ENCODE assay signal across 19 mouse cellular contexts in the genomic region with DNA sequence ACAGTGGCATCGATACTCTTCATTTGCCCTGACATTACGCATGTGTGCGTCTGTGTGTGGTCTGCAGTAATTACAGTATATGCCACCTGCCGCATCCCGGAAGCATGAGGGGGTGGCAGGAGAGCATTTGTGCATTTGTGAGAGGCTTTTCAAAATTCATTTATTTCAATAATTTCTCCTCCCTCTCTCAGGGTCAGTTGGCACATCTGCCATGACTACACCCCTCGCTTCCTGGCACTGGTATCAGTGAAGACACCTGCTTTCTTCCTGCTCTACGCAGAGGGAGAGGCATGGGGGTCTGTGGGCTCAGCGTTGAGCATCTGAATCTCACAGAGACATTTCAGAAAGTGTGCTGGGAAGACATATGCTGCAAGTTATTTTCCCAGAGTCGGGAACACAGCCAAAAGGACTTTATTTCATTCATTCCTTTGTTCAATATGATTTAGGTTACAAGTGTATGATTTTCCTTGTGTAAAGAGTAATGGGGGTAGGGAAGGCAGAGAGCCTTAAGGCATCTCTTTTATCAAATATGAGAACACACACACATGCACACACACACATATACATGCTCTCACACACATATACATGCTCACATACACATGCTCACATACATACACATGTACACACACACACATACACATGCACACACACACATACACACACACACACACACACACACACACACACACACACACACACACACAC.
DNase-seq lines count a peak whose midpoint lies in the region; ATAC-seq lines count a peak whose summit lies in the region.
"Had no signal": no experiment of that assay in that cellular context is flagged by ENCODE, and none has a peak within 500 bp of the region (broad histone marks: within the 10 kb centered on the region; RNA-seq: fewer than 3 reads in every experiment).

No protein-coding gene starts in this region.

- no peaks in the 10 kb centered on the region for H3K36me3 ChIP-seq in embryonic facial prominence, embryonic 14.5 days (ENCODE audit: control insufficient read depth, insufficient read depth, low read length)
- no peaks in the 10 kb centered on the region for H3K36me3 ChIP-seq in embryonic facial prominence, embryonic 10.5 days (replicated peaks)
- no peaks in the 10 kb centered on the region for H3K36me3 ChIP-seq in heart, embryonic 10.5 days
- H3K36me3 ChIP-seq: embryonic facial prominence, embryonic 13.5 days; intestine, embryonic 15.5 days; kidney, embryonic 15.5 days; midbrain, embryonic 15.5 days had no signal

- no peaks in the 10 kb centered on the region for H3K27me3 ChIP-seq in embryonic facial prominence, embryonic 14.5 days (replicated peaks; ENCODE audit: control insufficient read depth, insufficient read depth, low read length)
- no peaks in the 10 kb centered on the region for H3K27me3 ChIP-seq in embryonic facial prominence, embryonic 10.5 days (replicated peaks; ENCODE audit: low read depth, poor library complexity, severe bottlenecking)
- no peaks in the 10 kb centered on the region for H3K27me3 ChIP-seq in heart, embryonic 10.5 days (ENCODE audit: insufficient read depth, poor library complexity, severe bottlenecking)
- H3K27me3 ChIP-seq: CH12.LX; embryonic facial prominence, embryonic 13.5 days; intestine, embryonic 15.5 days; kidney, embryonic 15.5 days; midbrain, embryonic 15.5 days had no signal

- ATAC-seq in embryonic facial prominence, embryonic 14.5 days (ENCODE audit: low read depth): no peak
- ATAC-seq: intestine, embryonic 15.5 days; midbrain, embryonic 15.5 days had no signal

- no peak overlapping the region for H3K4me2 ChIP-seq in embryonic facial prominence, embryonic 14.5 days (ENCODE audit: low read depth, low read length)
- H3K4me2 ChIP-seq: embryonic facial prominence, embryonic 13.5 days; intestine, embryonic 15.5 days; kidney, embryonic 15.5 days; midbrain, embryonic 15.5 days had no signal

- peaks cover 9% of the 10 kb centered on the region; the same call in 1 of the 2 replicates for H3K4me1 ChIP-seq in embryonic facial prominence, embryonic 14.5 days (ENCODE audit: control insufficient read depth, insufficient read depth, low read length)
- H3K4me1 ChIP-seq in embryonic facial prominence, embryonic 10.5 days: no peaks in the 10 kb centered on the region
- H3K4me1 ChIP-seq in heart, embryonic 10.5 days: no peaks in the 10 kb centered on the region
- H3K4me1 ChIP-seq: intestine, embryonic 15.5 days; kidney, embryonic 15.5 days; midbrain, embryonic 15.5 days had no signal

- no peaks in the 10 kb centered on the region for H3K9me3 ChIP-seq in embryonic facial prominence, embryonic 14.5 days (ENCODE audit: control insufficient read depth, low read length)
- no peaks in the 10 kb centered on the region for H3K9me3 ChIP-seq in embryonic facial prominence, embryonic 10.5 days
- H3K9me3 ChIP-seq in heart, embryonic 10.5 days: no peaks in the 10 kb centered on the region
- H3K9me3 ChIP-seq: embryonic facial prominence, embryonic 13.5 days; intestine, embryonic 15.5 days; kidney, embryonic 15.5 days; midbrain, embryonic 15.5 days had no signal

- no peak overlapping the region for H3K27ac ChIP-seq in embryonic facial prominence, embryonic 14.5 days (replicated peaks; ENCODE audit: low read depth, low read length)
- no peak overlapping the region for H3K27ac ChIP-seq in embryonic facial prominence, embryonic 10.5 days (replicated peaks)
- H3K27ac ChIP-seq in heart, embryonic 10.5 days: no peak overlapping the region
- H3K27ac ChIP-seq: embryonic facial prominence, embryonic 13.5 days; gastrocnemius, adult 2 months; intestine, embryonic 15.5 days; kidney, embryonic 15.5 days; liver, embryonic 14.5 days; midbrain, embryonic 15.5 days had no signal

- DNase-seq in embryonic facial prominence, embryonic 14.5 days (ENCODE audit: low spot score): peak; percentile 64
- DNase-seq in embryonic facial prominence, embryonic 10.5 days (ENCODE audit: low spot score): no peak
- DNase-seq in left cerebral cortex, postnatal 14 days (ENCODE audit: low spot score in 2 of 2): peak; percentile 13 to 23
- no peak for DNase-seq in left cerebral cortex, adult 8-10 months (ENCODE audit: low spot score in 2 of 2)
- DNase-seq in brain, adult 2 months (ENCODE audit: low read depth, low spot score): peak; percentile 16
- peak; percentile 4 to 24 for DNase-seq in layer of hippocampus, adult 18-20 months (ENCODE audit: low spot score in 2 of 2)
- DNase-seq in heart, embryonic 10.5 days (ENCODE audit: low spot score): no peak
- DNase-seq in urinary bladder, postnatal 25 days (ENCODE audit: low spot score): no peak
- DNase-seq: cerebellum, adult 2 months; gastrocnemius, adult 2 months; heart, postnatal 4 days; right cerebral cortex, postnatal 25 days; thymus, postnatal 36 days had no signal

- 62% methylated on average over 9 of the region's 9 CpGs for WGBS in embryonic facial prominence, embryonic 14.5 days
- 93% methylated on average over 9 of the region's 9 CpGs for WGBS in embryonic facial prominence, embryonic 10.5 days
- WGBS in heart, embryonic 10.5 days: 89% methylated on average over 9 of the region's 9 CpGs

- H3K9ac ChIP-seq in embryonic facial prominence, embryonic 14.5 days (ENCODE audit: low read depth, low read length): no peak overlapping the region
- H3K9ac ChIP-seq: embryonic facial prominence, embryonic 13.5 days; intestine, embryonic 15.5 days; kidney, embryonic 15.5 days; liver, embryonic 14.5 days; midbrain, embryonic 15.5 days had no signal

- intact Hi-C loops in left cerebral cortex, postnatal 14 days (cut with DNase I): no loop called here

- no peak overlapping the region for H3K4me3 ChIP-seq in embryonic facial prominence, embryonic 14.5 days (ENCODE audit: low read depth, low read length)
- H3K4me3 ChIP-seq in embryonic facial prominence, embryonic 10.5 days: no peak overlapping the region
- no peak overlapping the region for H3K4me3 ChIP-seq in heart, embryonic 10.5 days
- H3K4me3 ChIP-seq: embryonic facial prominence, embryonic 13.5 days; gastrocnemius, adult 2 months; intestine, embryonic 15.5 days; kidney, embryonic 15.5 days; midbrain, embryonic 15.5 days had no signal

Comparison
In these comparisons a context has a peak if more than half of its experiments do, and no peak if none do; other contexts are left out.
1. DNase-seq: peak in embryonic facial prominence, embryonic 14.5 days (single experiment), left cerebral cortex, postnatal 14 days (2 of 2), brain, adult 2 months (single experiment) and layer of hippocampus, adult 18-20 months (2 of 2); none in embryonic facial prominence, embryonic 10.5 days (single experiment), left cerebral cortex, adult 8-10 months (0 of 2), heart, embryonic 10.5 days (single experiment) and urinary bladder, postnatal 25 days (single experiment).